Mouse (Mus musculus): ENCODE data around the gene Acsf2. TPM values are rescaled to one million over a fixed set of nuclear protein-coding genes. Genes with fewer than 3 reads are reported as not detected.
A peak's percentile ranks its signal among the peaks of the same experiment; 100 is the strongest.
"Not testable (repeated sequence)": the region's sequence is repeated elsewhere in the genome, so short reads cannot be mapped to it uniquely, and the experiment has no call there.

Gene Acsf2
- 2.7 and 3.0 TPM in 2 replicates for polyA plus RNA-seq (2015; fragmentation: Nextera tagmentation; extraction: Ambion mirVana)

- DNase-seq (ENCODE audit: low spot score): peak; percentile 46
Measured at GRCm38 (mm10) chr11:94601321-94602281, at the start of gene Acsf2. TSS of gene Acsf2 (minus strand) at chr11:94601871.

- not testable (repeated sequence) for DNase-seq (ENCODE audit: low spot score)
Measured at GRCm38 (mm10) chr11:94651241-94651640, 49.6 kb upstream of the Acsf2 start.

GRCm38 (mm10) chr11:94646457-94646856 lies 44.8 kb upstream of the Acsf2 start:
- no peak for DNase-seq (ENCODE audit: low spot score)

GRCm38 (mm10) chr11:94644461-94645219 lies 43.0 kb upstream of the Acsf2 start:
- no peak for DNase-seq (ENCODE audit: low spot score)

- DNase-seq (ENCODE audit: low spot score): no peak
Measured at GRCm38 (mm10) chr11:94634431-94634830, 32.8 kb upstream of the Acsf2 start.

- no peak for DNase-seq (ENCODE audit: low spot score)
Measured at GRCm38 (mm10) chr11:94632988-94633387, 31.3 kb upstream of the Acsf2 start.

GRCm38 (mm10) chr11:94631969-94632368 lies 30.3 kb upstream of the Acsf2 start:
- DNase-seq (ENCODE audit: low spot score): no peak

GRCm38 (mm10) chr11:94630199-94631011 lies 28.7 kb upstream of the Acsf2 start:
- DNase-seq (ENCODE audit: low spot score): peak; percentile 18

- no peak for DNase-seq (ENCODE audit: low spot score)
Measured at GRCm38 (mm10) chr11:94629884-94630198, 28.2 kb upstream of the Acsf2 start.

- DNase-seq (ENCODE audit: low spot score): peak; percentile 92
Measured at GRCm38 (mm10) chr11:94629199-94629883, 27.7 kb upstream of the Acsf2 start, which contains the start of gene Lrrc59. TSS of gene Lrrc59 (plus strand) at chr11:94629767.

GRCm38 (mm10) chr11:94622162-94622561 lies 20.5 kb upstream of the Acsf2 start:
- no peak for DNase-seq (ENCODE audit: low spot score)

GRCm38 (mm10) chr11:94621458-94621852 lies 19.8 kb upstream of the Acsf2 start:
- no peak for DNase-seq (ENCODE audit: low spot score)

GRCm38 (mm10) chr11:94620766-94621457 lies 19.2 kb upstream of the Acsf2 start:
- no peak for DNase-seq (ENCODE audit: low spot score)

GRCm38 (mm10) chr11:94617646-94618045 lies 16.0 kb upstream of the Acsf2 start:
- no peak for DNase-seq (ENCODE audit: low spot score)

GRCm38 (mm10) chr11:94615494-94615893 lies 13.8 kb upstream of the Acsf2 start:
- no peak for DNase-seq (ENCODE audit: low spot score)

GRCm38 (mm10) chr11:94614603-94615002 lies 12.9 kb upstream of the Acsf2 start:
- DNase-seq (ENCODE audit: low spot score): no peak

- DNase-seq (ENCODE audit: low spot score): no peak
Measured at GRCm38 (mm10) chr11:94610744-94611740, 9.4 kb upstream of the Acsf2 start.

GRCm38 (mm10) chr11:94602356-94602955 lies 785 bp upstream of the Acsf2 start:
- DNase-seq (ENCODE audit: low spot score): no peak

Data from thymus, postnatal 0 days (tissue).